Mouse (Mus musculus) adrenal gland, postnatal 36 days (tissue): ENCODE data around the gene Nhlrc1. TPM values are rescaled to one million over a fixed set of nuclear protein-coding genes. Genes with fewer than 3 reads are reported as not detected.

Experiments used
- DNase-seq, 2 experiments: peaks; one replicate each; pipeline ENCODE4 v3.0.0; 2021; ENCODE audit warnings: mixed read lengths in 1 of 2
- long read RNA-seq, 2 experiments: library from polyadenylated mRNA; stranded (forward); transcript quantifications; one replicate each; pipeline ENCODE4 v2.0.0; 2021; ENCODE audit warnings: borderline sequencing depth in 2 of 2
- total RNA-seq, 2 experiments: library from RNA; stranded (reverse); gene quantifications; 2 replicates each; pipeline ENCODE4 v1.2.3; 2021

Gene Nhlrc1
- 1 to 10 TPM; 4.8 to 5.1 TPM for total RNA-seq
- long read RNA-seq, experiment 1, transcript Nhlrc1-201 (1 exons, 2,294 nt) = major isoform, 21 of 21 reads
- long read RNA-seq, experiment 1, partial matches to known transcripts = 0 of 21 reads
- long read RNA-seq, experiment 1, other reads (novel, unspliced or antisense) = 0 of 21 reads
- long read RNA-seq, experiment 2, transcript Nhlrc1-201 (1 exons, 2,294 nt) = major isoform, 8 of 8 reads
- long read RNA-seq, experiment 2, partial matches to known transcripts = 0 of 8 reads
- long read RNA-seq, experiment 2, other reads (novel, unspliced or antisense) = 0 of 8 reads

- DNase-seq = peak; percentile 86 to 90
Measured at GRCm38 (mm10) chr13:47014334-47015194, at the start of gene Nhlrc1. Gene Nhlrc1, minus strand, starts transcription at chr13:47014850.

GRCm38 (mm10) chr13:47063985-47064760 lies 49.5 kb upstream of the Nhlrc1 start:
- no peak for DNase-seq

- DNase-seq = no peak
Measured at GRCm38 (mm10) chr13:47062756-47063155, 48.1 kb upstream of the Nhlrc1 start.

GRCm38 (mm10) chr13:47056781-47057180 lies 42.1 kb upstream of the Nhlrc1 start:
- DNase-seq = no peak

GRCm38 (mm10) chr13:47056126-47056525 lies 41.5 kb upstream of the Nhlrc1 start:
- DNase-seq = no peak

- no peak for DNase-seq
Measured at GRCm38 (mm10) chr13:47053971-47054370, 39.3 kb upstream of the Nhlrc1 start.

GRCm38 (mm10) chr13:47050009-47050408 lies 35.4 kb upstream of the Nhlrc1 start:
- DNase-seq = no peak

GRCm38 (mm10) chr13:47047996-47048395 lies 33.3 kb upstream of the Nhlrc1 start:
- no peak for DNase-seq

GRCm38 (mm10) chr13:47044617-47044947 lies 29.9 kb upstream of the Nhlrc1 start, which contains the start of gene Tpmt:
Gene Tpmt, minus strand, starts transcription at chr13:47044737.
- DNase-seq = peak in 1 of 2 experiments; percentile 4

- peak; percentile 5 to 27 for DNase-seq
Measured at GRCm38 (mm10) chr13:47043833-47044616, 29.4 kb upstream of the Nhlrc1 start.

GRCm38 (mm10) chr13:47043030-47043680 lies 28.5 kb upstream of the Nhlrc1 start, which contains the start of gene Kdm1b:
Gene Kdm1b, plus strand, starts transcription at chr13:47043499.
- peak; percentile 99 for DNase-seq

- no peak for DNase-seq
Measured at GRCm38 (mm10) chr13:47042024-47042633, 27.5 kb upstream of the Nhlrc1 start.

GRCm38 (mm10) chr13:47040061-47040460 lies 25.4 kb upstream of the Nhlrc1 start:
- no peak for DNase-seq

- DNase-seq = no peak
Measured at GRCm38 (mm10) chr13:47037946-47038345, 23.3 kb upstream of the Nhlrc1 start.

GRCm38 (mm10) chr13:47033602-47034001 lies 19.0 kb upstream of the Nhlrc1 start:
- no peak for DNase-seq

- DNase-seq = no peak
Measured at GRCm38 (mm10) chr13:47030376-47031107, 15.9 kb upstream of the Nhlrc1 start.

- no peak for DNase-seq
Measured at GRCm38 (mm10) chr13:47020798-47021197, 6.1 kb upstream of the Nhlrc1 start.

- DNase-seq = no peak
Measured at GRCm38 (mm10) chr13:47019774-47020173, 5.1 kb upstream of the Nhlrc1 start.

- DNase-seq = peak; percentile 56 to 72
Measured at GRCm38 (mm10) chr13:47017259-47017658, 2.6 kb upstream of the Nhlrc1 start.

GRCm38 (mm10) chr13:47015195-47015501 lies 498 bp upstream of the Nhlrc1 start:
- DNase-seq = no peak
